Mouse (Mus musculus) cerebellum, adult 2 months (tissue): ENCODE measurements around the gene Fgfr2.

ENCODE experiments used
- CTCF ChIP-seq: fragments of 200-500 bp; IDR thresholded peaks from 2 replicates; pipeline ENCODE4 v1.5.1; 2011; ENCODE audit warnings: low read depth, mild to moderate bottlenecking, control low read depth, low read length, moderate library complexity, borderline replicate concordance; ENCODE audit not compliant: insufficient read depth
- POLR2A ChIP-seq: fragments of 200-500 bp; IDR thresholded peaks from 2 replicates; pipeline ENCODE4 v1.6.1; 2011; ENCODE audit warnings: low read length, control low read depth, borderline replicate concordance; ENCODE audit not compliant: insufficient read depth

DNA sequence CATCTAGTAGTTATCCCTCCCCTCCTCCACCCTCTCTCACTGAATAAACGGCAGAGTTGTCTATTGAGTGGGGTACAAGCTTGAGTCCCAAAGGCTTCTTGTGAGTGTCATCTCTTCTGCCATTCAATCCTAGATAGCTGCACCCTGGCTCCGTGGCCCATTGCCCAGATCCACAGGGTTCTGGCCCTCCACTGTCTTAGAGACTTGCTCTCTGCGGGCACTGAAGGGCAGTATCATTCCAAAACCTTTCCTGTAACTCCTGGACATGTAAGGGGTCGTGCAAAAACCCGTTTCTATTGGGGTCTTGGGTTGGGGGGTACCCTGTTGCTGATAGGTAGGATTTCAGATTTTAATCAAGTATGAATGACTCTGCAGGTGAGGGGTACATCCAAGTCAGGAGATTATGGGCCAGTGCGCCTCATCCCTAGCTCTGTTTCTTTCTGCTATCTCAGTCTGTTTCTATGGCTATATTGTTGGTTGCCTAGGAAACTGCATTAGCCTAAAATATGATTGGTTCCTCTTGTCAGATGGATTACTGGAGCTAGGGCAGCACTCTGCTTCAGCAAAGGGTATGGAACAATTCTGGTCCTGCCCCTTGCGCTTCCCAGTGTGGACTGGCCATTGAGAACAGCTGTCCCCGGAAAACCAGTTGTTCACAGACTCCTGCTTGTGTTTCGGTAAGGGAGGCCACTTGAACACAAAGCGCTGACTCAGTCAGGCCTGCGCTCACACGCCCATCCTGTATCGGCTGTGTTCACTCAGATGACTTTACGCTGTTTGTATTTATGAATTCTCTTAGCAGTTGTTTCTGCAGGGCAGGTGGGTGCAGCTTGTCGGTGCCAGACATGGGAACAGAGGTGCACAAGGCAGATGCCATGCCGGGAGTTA, 2426.6 kb downstream of the Fgfr2 start:
- TF ChIP-seq CTCF (no peak), POLR2A (no peak)
